Mouse (Mus musculus): ENCODE data around the gene Dag1. TPM values are rescaled to one million over a fixed set of nuclear protein-coding genes. Genes with fewer than 3 reads are reported as not detected.

Dag1 gene
- polyA plus RNA-seq, 1 experiment from 2014 or later: 336 TPM

GRCm38 (mm10) chr9:108234682-108235081, 29.1 kb downstream of the Dag1 start:
- no peak for TF ChIP-seq CTCF (IDR thresholded peaks at IDR 0.05)
- ChIA-PET CTCF (no interaction called here), POLR2A (no interaction called here)
- in situ Hi-C loops (cut with MboI; ENCODE audit: low pct_unique_long_range_greater_than_20kb): no loop called here
- DNase-seq (ENCODE audit: low read depth, low spot score): no peak
- H3K27me3 ChIP-seq: no peaks in the 10 kb centered on the region
- no peak for ATAC-seq

GRCm38 (mm10) chr9:108232908-108233307, 30.9 kb downstream of the Dag1 start:
- POLR2A ChIA-PET: no interaction called here
- ATAC-seq (no peak), DNase-seq (ENCODE audit: low read depth, low spot score) (no peak)
- H3K27me3 ChIP-seq: no peaks in the 10 kb centered on the region
- in situ Hi-C loops (cut with MboI; ENCODE audit: low pct_unique_long_range_greater_than_20kb): no loop called here
- CTCF ChIA-PET: no interaction called here
- TF ChIP-seq CTCF (IDR thresholded peaks at IDR 0.05): no peak

GRCm38 (mm10) chr9:108227911-108228649, 35.7 kb downstream of the Dag1 start:
- POLR2A ChIA-PET: interaction anchor here (0.9 to 2.2 kb wide), 3 partner anchors 9 to 35 kb away, joined by 3 to 6 read pairs (median 4); partner anchors contain the start of gene Dag1
- DNase-seq (ENCODE audit: low read depth, low spot score) (peak; percentile 46), ATAC-seq (peak; percentile 74)
- CTCF ChIA-PET: interaction anchor here (0.7 to 2.2 kb wide), 7 partner anchors 10 to 36 kb away, joined by 3 to 6 read pairs (median 4); partner anchors contain the start of gene Dag1
- in situ Hi-C loops (cut with MboI; ENCODE audit: low pct_unique_long_range_greater_than_20kb): no loop called here
- H3K27me3 ChIP-seq: no peaks in the 10 kb centered on the region
- TF ChIP-seq CTCF (IDR thresholded peaks at IDR 0.05): no peak

GRCm38 (mm10) chr9:108225166-108225565, 38.6 kb downstream of the Dag1 start:
- ChIA-PET CTCF (interaction anchor here (0.6 to 2.2 kb wide), 7 partner anchors 12 to 53 kb away, joined by 3 to 11 read pairs (median 4); no protein-coding TSS in a partner anchor), POLR2A (interaction anchor here (0.9 to 1.7 kb wide), 3 partner anchors 10 to 39 kb away, joined by 3 to 5 read pairs (median 3); no protein-coding TSS in a partner anchor)
- H3K27me3 ChIP-seq: no peaks in the 10 kb centered on the region
- no peak for ATAC-seq
- no peak for DNase-seq (ENCODE audit: low read depth, low spot score)
- in situ Hi-C loops (cut with MboI; ENCODE audit: low pct_unique_long_range_greater_than_20kb): no loop called here
- no peak for TF ChIP-seq CTCF (IDR thresholded peaks at IDR 0.05)

GRCm38 (mm10) chr9:108223633-108224032, 40.1 kb downstream of the Dag1 start:
- in situ Hi-C loops (cut with MboI; ENCODE audit: low pct_unique_long_range_greater_than_20kb): no loop called here
- DNase-seq (ENCODE audit: low read depth, low spot score) (no peak), ATAC-seq (no peak)
- TF ChIP-seq CTCF (IDR thresholded peaks at IDR 0.05): no peak
- ChIA-PET POLR2A (interaction anchor here (0.7 kb wide), 1 partner anchor 116 kb away, joined by 3 read pairs; no protein-coding TSS in a partner anchor), CTCF (interaction anchor here (0.6 to 2.2 kb wide), 3 partner anchors 20 to 47 kb away, joined by 3 to 10 read pairs (median 3); no protein-coding TSS in a partner anchor)
- H3K27me3 ChIP-seq: no peaks in the 10 kb centered on the region

- CTCF ChIA-PET: interaction anchor here (1.1 to 3.3 kb wide), 3 partner anchors 18 to 62 kb away, joined by 3 to 9 read pairs (median 3); no protein-coding TSS in a partner anchor
- in situ Hi-C loops (cut with MboI; ENCODE audit: low pct_unique_long_range_greater_than_20kb): no loop called here
- DNase-seq (ENCODE audit: low read depth, low spot score) (no peak), ATAC-seq (no peak)
- POLR2A ChIA-PET: interaction anchor here (2.1 kb wide), 1 partner anchor 18 kb away, joined by 8 read pairs; no protein-coding TSS in a partner anchor
- H3K27me3 ChIP-seq: no peaks in the 10 kb centered on the region
- TF ChIP-seq CTCF (IDR thresholded peaks at IDR 0.05): no peak
Observed at GRCm38 (mm10) chr9:108221566-108221965, 42.2 kb downstream of the Dag1 start.

- ChIA-PET CTCF (interaction anchor here (1.1 to 3.3 kb wide), 2 partner anchors 17 to 35 kb away, joined by 4 to 9 read pairs; no protein-coding TSS in a partner anchor), POLR2A (interaction anchor here (2.1 kb wide), 1 partner anchor 19 kb away, joined by 8 read pairs; no protein-coding TSS in a partner anchor)
- no peak for TF ChIP-seq CTCF (IDR thresholded peaks at IDR 0.05)
- H3K27me3 ChIP-seq: no peaks in the 10 kb centered on the region
- in situ Hi-C loops (cut with MboI; ENCODE audit: low pct_unique_long_range_greater_than_20kb): no loop called here
- ATAC-seq: no peak
- no peak for DNase-seq (ENCODE audit: low read depth, low spot score)
Observed at GRCm38 (mm10) chr9:108220380-108220774, 43.4 kb downstream of the Dag1 start.

- no peak for ATAC-seq
- CTCF ChIA-PET: interaction anchor here (1.1 to 3.3 kb wide), 3 partner anchors 16 to 35 kb away, joined by 4 to 9 read pairs (median 4); no protein-coding TSS in a partner anchor
Observed at GRCm38 (mm10) chr9:108219766-108220379, 43.9 kb downstream of the Dag1 start.

GRCm38 (mm10) chr9:108217936-108218543, 45.7 kb downstream of the Dag1 start:
- ATAC-seq (no peak), DNase-seq (ENCODE audit: low read depth, low spot score) (no peak)
- H3K27me3 ChIP-seq: no peaks in the 10 kb centered on the region
- in situ Hi-C loops (cut with MboI; ENCODE audit: low pct_unique_long_range_greater_than_20kb): no loop called here
- ChIA-PET POLR2A (interaction anchor here (0.9 kb wide), 1 partner anchor 46 kb away, joined by 4 read pairs; the partner anchor contains the start of gene Dag1), CTCF (interaction anchor here (1.8 kb wide), 1 partner anchor 15 kb away, joined by 4 read pairs; no protein-coding TSS in a partner anchor)
- no peak for TF ChIP-seq CTCF (IDR thresholded peaks at IDR 0.05)

More at GRCm38 (mm10) chr9:108219766-108220379, 43.9 kb downstream of the Dag1 start:
- POLR2A ChIA-PET: interaction anchor here (0.6 kb wide), 1 partner anchor 72 kb away, joined by 3 read pairs; no protein-coding TSS in a partner anchor
- no peak for DNase-seq (ENCODE audit: low read depth, low spot score)
- no peaks in the 10 kb centered on the region for H3K27me3 ChIP-seq
- no peak for TF ChIP-seq CTCF (IDR thresholded peaks at IDR 0.05)
- in situ Hi-C loops (cut with MboI; ENCODE audit: low pct_unique_long_range_greater_than_20kb): no loop called here

GRCm38 (mm10) chr9:108217406-108217805, 46.4 kb downstream of the Dag1 start:
- DNase-seq (ENCODE audit: low read depth, low spot score) (no peak), ATAC-seq (no peak)
- ChIA-PET CTCF (interaction anchor here (0.7 to 1.6 kb wide), 4 partner anchors 12 to 52 kb away, joined by 3 to 4 read pairs (median 3); no protein-coding TSS in a partner anchor), POLR2A (interaction anchor here (0.9 kb wide), 1 partner anchor 47 kb away, joined by 4 read pairs; the partner anchor contains the start of gene Dag1)
- no peaks in the 10 kb centered on the region for H3K27me3 ChIP-seq
- TF ChIP-seq CTCF (IDR thresholded peaks at IDR 0.05): no peak
- in situ Hi-C loops (cut with MboI; ENCODE audit: low pct_unique_long_range_greater_than_20kb): no loop called here

Data from Patski (cell line).